Comparison of ENCODE assay signal across 15 mouse cellular contexts in the genomic region with DNA sequence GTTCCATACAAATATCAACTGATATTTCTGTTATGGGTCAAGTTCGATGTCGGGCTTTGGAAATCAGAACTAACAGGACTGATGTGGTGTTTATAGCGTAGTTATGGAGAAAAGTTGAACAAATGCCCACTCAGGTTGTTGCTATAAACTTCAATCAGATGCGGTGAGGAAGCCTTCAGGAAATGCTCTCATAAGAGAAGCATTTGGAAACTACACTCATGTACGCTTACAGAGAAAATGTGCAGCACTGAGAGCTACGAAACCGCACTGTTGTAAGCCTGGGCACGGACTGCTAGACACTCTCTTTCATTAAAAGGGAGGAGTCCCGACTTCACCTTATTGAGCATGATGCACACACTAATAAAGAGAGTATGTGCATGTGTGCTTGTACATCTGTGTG.
"Had no signal": no experiment of that assay in that cellular context is flagged by ENCODE, and none has a peak within 500 bp of the region (broad histone marks: within the 10 kb centered on the region; RNA-seq: fewer than 3 reads in every experiment).

No protein-coding gene starts in this region.

- H3K27me3 ChIP-seq: heart, embryonic 12.5 days; hindbrain, embryonic 12.5 days; intestine, embryonic 15.5 days; limb, embryonic 15.5 days had no signal

- H3K9me3 ChIP-seq: heart, embryonic 10.5 days; heart, embryonic 12.5 days; hindbrain, embryonic 10.5 days; hindbrain, embryonic 12.5 days; intestine, embryonic 15.5 days; limb, embryonic 15.5 days had no signal

- H3K4me2 ChIP-seq: heart, embryonic 12.5 days; hindbrain, embryonic 12.5 days; hindbrain, embryonic 14.5 days; intestine, embryonic 15.5 days; limb, embryonic 15.5 days had no signal

- H3K4me3 ChIP-seq: gastrocnemius, adult 2 months; heart, embryonic 10.5 days; heart, embryonic 12.5 days; hindbrain, embryonic 10.5 days; hindbrain, embryonic 12.5 days; intestine, embryonic 15.5 days; layer of hippocampus, adult 2 months; left cerebral cortex, adult 2 months; limb, embryonic 15.5 days had no signal

- H3K9ac ChIP-seq: heart, embryonic 12.5 days; hindbrain, embryonic 12.5 days; hindbrain, embryonic 14.5 days; intestine, embryonic 15.5 days; limb, embryonic 15.5 days had no signal

- H3K4me1 ChIP-seq: heart, embryonic 10.5 days; hindbrain, embryonic 10.5 days; hindbrain, embryonic 12.5 days; intestine, embryonic 15.5 days had no signal

- H3K36me3 ChIP-seq: heart, embryonic 10.5 days; heart, embryonic 12.5 days; hindbrain, embryonic 10.5 days; hindbrain, embryonic 12.5 days; intestine, embryonic 15.5 days; limb, embryonic 15.5 days had no signal

- H3K27ac ChIP-seq: gastrocnemius, adult 2 months; heart, embryonic 10.5 days; hindbrain, embryonic 10.5 days; hindbrain, embryonic 12.5 days; hindbrain, embryonic 14.5 days; intestine, embryonic 15.5 days; layer of hippocampus, adult 2 months; left cerebral cortex, adult 2 months; limb, embryonic 15.5 days had no signal

- DNase-seq: gastrocnemius, postnatal 25 days had no signal

- ATAC-seq: forebrain, embryonic 16.5 days; hindbrain, embryonic 16.5 days; inflammation-experienced regulatory T-cells, adult 6 months; intestine, embryonic 15.5 days; intestine, postnatal 0 days had no signal
